ENCODE assay signal across 8 mouse cellular contexts in genomic region chr9:44336964-44337363, GRCm38 (mm10). TPM values are rescaled to one million over a fixed set of nuclear protein-coding genes. Genes with fewer than 3 reads are reported as not detected.
DNase-seq lines count a peak whose midpoint lies in the region; ATAC-seq and TF ChIP-seq lines count a peak whose summit lies in the region.

No protein-coding gene starts in this region.

- DNase-seq in heart, postnatal 0 days (ENCODE audit: low spot score) = no peak
- no peak for DNase-seq in heart, postnatal 25 days (ENCODE audit: low spot score)
- DNase-seq in G1E (ENCODE audit: low spot score) = no peak
- no peak for DNase-seq in hindbrain, embryonic 11.5 days (ENCODE audit: low spot score)
- DNase-seq in midbrain, embryonic 11.5 days (ENCODE audit: low spot score, missing footprints) = peak; percentile 84
- DNase-seq in cerebellum, adult 11 months = no peak
- DNase-seq in ovary, postnatal 10 days (ENCODE audit: low spot score) = no peak
- DNase-seq in cerebellum, postnatal 4 days (ENCODE audit: low spot score in 2 of 2) = no peak

- 61% methylated on average over 3 of the region's 3 CpGs for WGBS in heart, postnatal 0 days
- 75% methylated on average over 3 of the region's 3 CpGs for WGBS in hindbrain, embryonic 11.5 days
- 83% methylated on average over 3 of the region's 3 CpGs for WGBS in midbrain, embryonic 11.5 days

- H3K27ac ChIP-seq in heart, postnatal 0 days (ENCODE audit: low read depth) = no peak overlapping the region
- H3K27ac ChIP-seq in hindbrain, embryonic 11.5 days (ENCODE audit: low read depth, low read length) = no peak overlapping the region
- H3K27ac ChIP-seq in midbrain, embryonic 11.5 days (ENCODE audit: low read depth, low read length) = no peak overlapping the region

- H3K4me1 ChIP-seq in heart, postnatal 0 days (ENCODE audit: control insufficient read depth, insufficient read depth) = peaks cover 14% of the 10 kb centered on the region
- H3K4me1 ChIP-seq in G1E (ENCODE audit: insufficient read depth, low read depth, low read length) = peaks cover 55% of the 10 kb centered on the region
- H3K4me1 ChIP-seq in hindbrain, embryonic 11.5 days (replicated peaks; ENCODE audit: control insufficient read depth, insufficient read depth, low read length) = peaks cover 4% of the 10 kb centered on the region; the same call in 1 of the 2 replicates
- H3K4me1 ChIP-seq in midbrain, embryonic 11.5 days (ENCODE audit: control insufficient read depth, insufficient read depth, low read length) = peaks cover 11% of the 10 kb centered on the region

- ATAC-seq in heart, postnatal 0 days (ENCODE audit: insufficient read depth, low read depth) = no peak
- ATAC-seq in G1E (ENCODE audit: extremely low read depth, insufficient number of reproducible peaks, low FRiP score, poor library complexity, severe bottlenecking) = no peak
- no peak for ATAC-seq in hindbrain, embryonic 11.5 days (ENCODE audit: low FRiP score)
- no peak for ATAC-seq in midbrain, embryonic 11.5 days (ENCODE audit: low FRiP score)

- intact Hi-C loops in heart, postnatal 25 days (cut with DNase I) = loop anchor here (5.0 kb wide), 1 partner anchor 45 kb away; no protein-coding TSS in a partner anchor

- peak overlapping the region; percentile 98 for H3K4me2 ChIP-seq in heart, postnatal 0 days (ENCODE audit: low read depth, low read length)
- H3K4me2 ChIP-seq in hindbrain, embryonic 11.5 days (replicated peaks; ENCODE audit: low read depth, low read length) = peak overlapping the region; percentile 78
- H3K4me2 ChIP-seq in midbrain, embryonic 11.5 days = peak overlapping the region; percentile 77

- no peak for TF ChIP-seq CTCF in heart, postnatal 0 days (IDR thresholded peaks at IDR 0.05; ENCODE audit: low read depth)
- TF ChIP-seq CTCF in G1E (IDR thresholded peaks at IDR 0.05; ENCODE audit: low read depth, low read length) = no peak

- TF ChIP-seq EP300 in heart, postnatal 0 days (IDR thresholded peaks at IDR 0.05; ENCODE audit: low read depth) = no peak

- peak overlapping the region; percentile 46 for H3K9ac ChIP-seq in heart, postnatal 0 days (replicated peaks; ENCODE audit: low read depth, low read length)
- peak overlapping the region; percentile 52 for H3K9ac ChIP-seq in hindbrain, embryonic 11.5 days (ENCODE audit: low read depth, low read length)
- peak overlapping the region; percentile 89; the same call in 1 of the 2 replicates for H3K9ac ChIP-seq in midbrain, embryonic 11.5 days (ENCODE audit: low read length)

- no peaks in the 10 kb centered on the region for H3K27me3 ChIP-seq in heart, postnatal 0 days (ENCODE audit: control insufficient read depth, insufficient read depth, low read length)
- H3K27me3 ChIP-seq in G1E (ENCODE audit: insufficient read depth, low read length) = no peaks in the 10 kb centered on the region
- no peaks in the 10 kb centered on the region for H3K27me3 ChIP-seq in hindbrain, embryonic 11.5 days (ENCODE audit: control insufficient read depth, insufficient read depth, low read length)
- H3K27me3 ChIP-seq in midbrain, embryonic 11.5 days (ENCODE audit: control insufficient read depth, insufficient read depth, low read length) = no peaks in the 10 kb centered on the region

- peaks cover 51% of the 10 kb centered on the region for H3K36me3 ChIP-seq in heart, postnatal 0 days (replicated peaks; ENCODE audit: control insufficient read depth, insufficient read depth, low read length)
- H3K36me3 ChIP-seq in G1E (replicated peaks) = peaks cover 83% of the 10 kb centered on the region
- peaks cover 11% of the 10 kb centered on the region for H3K36me3 ChIP-seq in hindbrain, embryonic 11.5 days (ENCODE audit: control insufficient read depth, insufficient read depth, low read length)
- H3K36me3 ChIP-seq in midbrain, embryonic 11.5 days (ENCODE audit: control insufficient read depth, insufficient read depth, low read length) = peaks cover 23% of the 10 kb centered on the region

- peak overlapping the region; percentile 92 for H3K4me3 ChIP-seq in heart, postnatal 0 days (ENCODE audit: low read depth, low read length)
- peak overlapping the region; percentile 68 for H3K4me3 ChIP-seq in G1E (ENCODE audit: low read depth, low read length)
- H3K4me3 ChIP-seq in hindbrain, embryonic 11.5 days (ENCODE audit: low read depth, low read length) = peak overlapping the region; percentile 89
- H3K4me3 ChIP-seq in midbrain, embryonic 11.5 days (ENCODE audit: low read depth, low read length) = peak overlapping the region; percentile 65

- H3K9me3 ChIP-seq in heart, postnatal 0 days (replicated peaks; ENCODE audit: control insufficient read depth, low read length) = no peaks in the 10 kb centered on the region
- H3K9me3 ChIP-seq in G1E (replicated peaks) = peaks cover 10% of the 10 kb centered on the region
- no peaks in the 10 kb centered on the region for H3K9me3 ChIP-seq in hindbrain, embryonic 11.5 days (ENCODE audit: control insufficient read depth, low read length)
- H3K9me3 ChIP-seq in midbrain, embryonic 11.5 days (ENCODE audit: control insufficient read depth, low read length) = 0 out of 2 replicates have a peak, but pooled peaks cover 3% of the 10 kb centered on the region

RNA-seq across cellular contexts. Expression of gene H2afx, which starts 2.5 kb away (rescaled TPM):
- 285 and 447 TPM in 2 replicates for total RNA-seq in heart, postnatal 0 days (2014; rRNA removed; ENCODE audit: low replicate concordance)
- 69.3 and 71.2 TPM in 2 replicates for polyA plus RNA-seq in heart, postnatal 0 days (2015; fragmentation: Nextera tagmentation; extraction: Ambion mirVana)
- 10 to 100 TPM; 14.6 to 15.6 TPM for total RNA-seq in heart, postnatal 25 days (2021)
- total RNA-seq in G1E (2014; fragmentation: Nextera tagmentation) (227 and 235 TPM in 2 replicates), G1E (2017) (240 and 251 TPM in 2 replicates)
- polyA plus RNA-seq in G1E (2012) = 762 and 998 TPM in 2 replicates
- 340 and 346 TPM in 2 replicates for polyA plus RNA-seq in hindbrain, embryonic 11.5 days (2014; fragmentation: Nextera tagmentation; extraction: Ambion mirVana)
- 355 and 377 TPM in 2 replicates for polyA plus RNA-seq in midbrain, embryonic 11.5 days (2014; fragmentation: Nextera tagmentation; extraction: Ambion mirVana)

RNA-seq across cellular contexts. Expression of gene Hmbs, which starts 7.1 kb away (rescaled TPM):
- 61.5 and 96.3 TPM in 2 replicates for total RNA-seq in heart, postnatal 0 days (2014; rRNA removed; ENCODE audit: low replicate concordance)
- polyA plus RNA-seq in heart, postnatal 0 days (2015; fragmentation: Nextera tagmentation; extraction: Ambion mirVana) = 81.3 and 84.0 TPM in 2 replicates
- total RNA-seq in heart, postnatal 25 days (2021) = 10 to 100 TPM; 46.3 to 47.0 TPM
- 82.7 and 175 TPM in 2 replicates for total RNA-seq in G1E (2014; fragmentation: Nextera tagmentation)
- 108 and 148 TPM in 2 replicates for total RNA-seq in G1E (2017)
- 86.9 and 90.1 TPM in 2 replicates for polyA plus RNA-seq in G1E (2012)
- polyA plus RNA-seq in hindbrain, embryonic 11.5 days (2014; fragmentation: Nextera tagmentation; extraction: Ambion mirVana) = 134 and 151 TPM in 2 replicates
- 147 and 158 TPM in 2 replicates for polyA plus RNA-seq in midbrain, embryonic 11.5 days (2014; fragmentation: Nextera tagmentation; extraction: Ambion mirVana)

RNA-seq across cellular contexts. Expression of gene Dpagt1, which starts 11.1 kb away (rescaled TPM):
- total RNA-seq in heart, postnatal 0 days (2014; rRNA removed; ENCODE audit: low replicate concordance) = 27.6 and 33.3 TPM in 2 replicates
- polyA plus RNA-seq in heart, postnatal 0 days (2015; fragmentation: Nextera tagmentation; extraction: Ambion mirVana) = 24.5 and 25.2 TPM in 2 replicates
- 10 to 100 TPM; 18.6 to 19.6 TPM for total RNA-seq in heart, postnatal 25 days (2021)
- total RNA-seq in G1E (2014; fragmentation: Nextera tagmentation) = 33.6 and 36.5 TPM in 2 replicates
- total RNA-seq in G1E (2017) = 11.8 and 12.3 TPM in 2 replicates
- polyA plus RNA-seq in G1E (2012) = 6.5 and 6.8 TPM in 2 replicates
- 47.7 and 51.6 TPM in 2 replicates for polyA plus RNA-seq in hindbrain, embryonic 11.5 days (2014; fragmentation: Nextera tagmentation; extraction: Ambion mirVana)
- 41.8 and 48.9 TPM in 2 replicates for polyA plus RNA-seq in midbrain, embryonic 11.5 days (2014; fragmentation: Nextera tagmentation; extraction: Ambion mirVana)

RNA-seq across cellular contexts. Expression of gene C2cd2l, which starts 16.9 kb away (rescaled TPM):
- 14.5 and 16.8 TPM in 2 replicates for total RNA-seq in heart, postnatal 0 days (2014; rRNA removed; ENCODE audit: low replicate concordance)
- 4.7 and 5.0 TPM in 2 replicates for polyA plus RNA-seq in heart, postnatal 0 days (2015; fragmentation: Nextera tagmentation; extraction: Ambion mirVana)
- total RNA-seq in heart, postnatal 25 days (2021) = 10 to 100 TPM; 11.7 to 13.9 TPM
- total RNA-seq in G1E (2014; fragmentation: Nextera tagmentation) = 9.5 and 19.3 TPM in 2 replicates
- 6.3 TPM in 2 replicates for total RNA-seq in G1E (2017)
- 35.8 and 40.9 TPM in 2 replicates for polyA plus RNA-seq in G1E (2012)
- 10.1 and 11.4 TPM in 2 replicates for polyA plus RNA-seq in hindbrain, embryonic 11.5 days (2014; fragmentation: Nextera tagmentation; extraction: Ambion mirVana)
- polyA plus RNA-seq in midbrain, embryonic 11.5 days (2014; fragmentation: Nextera tagmentation; extraction: Ambion mirVana) = 9.8 and 10.4 TPM in 2 replicates

RNA-seq across cellular contexts. Expression of gene Vps11, which starts 24.5 kb away (rescaled TPM):
- total RNA-seq in heart, postnatal 0 days (2014; rRNA removed; ENCODE audit: low replicate concordance) = 25.0 and 27.8 TPM in 2 replicates
- 17.7 TPM in 2 replicates for polyA plus RNA-seq in heart, postnatal 0 days (2015; fragmentation: Nextera tagmentation; extraction: Ambion mirVana)
- total RNA-seq in heart, postnatal 25 days (2021) = 10 to 100 TPM; 14.3 to 14.8 TPM
- total RNA-seq in G1E (2014; fragmentation: Nextera tagmentation) (13.6 and 15.7 TPM in 2 replicates), G1E (2017) (26.4 and 27.0 TPM in 2 replicates)
- polyA plus RNA-seq in G1E (2012) = 6.7 and 7.7 TPM in 2 replicates
- polyA plus RNA-seq in hindbrain, embryonic 11.5 days (2014; fragmentation: Nextera tagmentation; extraction: Ambion mirVana) = 23.4 and 31.5 TPM in 2 replicates
- polyA plus RNA-seq in midbrain, embryonic 11.5 days (2014; fragmentation: Nextera tagmentation; extraction: Ambion mirVana) = 32.0 and 32.4 TPM in 2 replicates
